Mouse (Mus musculus): ENCODE results near the gene Adam19.

GRCm38 (mm10) chr11:46128548-46128945, 72.8 kb downstream of the Adam19 start:
- peak; percentile 63 for TF ChIP-seq CTCF (IDR thresholded peaks at IDR 0.05; ENCODE audit: control insufficient read depth, insufficient read depth, insufficient read length)
- no peak for TF ChIP-seq MYOD1 (IDR thresholded peaks at IDR 0.05; ENCODE audit: control insufficient read depth, insufficient read length, low read depth)
- TF ChIP-seq MYOG (IDR thresholded peaks at IDR 0.05; ENCODE audit: control insufficient read depth, extremely low read depth, insufficient read length) = no peak
- no peak for TF ChIP-seq FOSL1 (IDR thresholded peaks at IDR 0.05; ENCODE audit: insufficient read depth, low read length, poor library complexity, severe bottlenecking)
- TF ChIP-seq USF1 (IDR thresholded peaks at IDR 0.05; ENCODE audit: low read depth) = no peak
- TF ChIP-seq CEBPB (IDR thresholded peaks at IDR 0.05; ENCODE audit: low read depth) = no peak

Measured in C2C12 (cell line).